Mouse (Mus musculus) adrenal gland, adult 18-20 months (tissue): ENCODE data around the gene Zfp128. TPM values are rescaled to one million over a fixed set of nuclear protein-coding genes. Genes with fewer than 3 reads are reported as not detected.
"Not testable (repeated sequence)": the region's sequence is repeated elsewhere in the genome, so short reads cannot be mapped to it uniquely, and the experiment has no call there.

Experiments used
- DNase-seq, 2 experiments: peaks; one replicate each; pipeline ENCODE4 v3.0.0; 2021 to 2022; ENCODE audit warnings: low spot score in 2 of 2
- long read RNA-seq, 2 experiments: library from polyadenylated mRNA; stranded (forward); transcript quantifications; one replicate each; pipeline ENCODE4 v2.0.0; 2021
- total RNA-seq, 2 experiments: library from RNA; stranded (reverse); gene quantifications; 1 replicate in 1 of 2; 2 replicates in 1 of 2; pipeline ENCODE4 v1.2.3; 2021

The Zfp128 gene
- 1 to 10 TPM; 3.0 to 4.0 TPM for total RNA-seq
- long read RNA-seq, experiment 1, partial matches to known transcripts, result 0 of 1 reads
- long read RNA-seq, experiment 1, other reads (novel, unspliced or antisense), result 0 of 1 reads
- long read RNA-seq, experiment 2, partial matches to known transcripts, result 0 of 2 reads
- long read RNA-seq, experiment 2, other reads (novel, unspliced or antisense), result 0 of 2 reads

GRCm38 (mm10) chr7:12880911-12881660 is at the start of gene Zfp128:
Gene Zfp128 (plus strand): TSS chr7:12881177.
- peak; percentile 85 to 86 for DNase-seq

DNA sequence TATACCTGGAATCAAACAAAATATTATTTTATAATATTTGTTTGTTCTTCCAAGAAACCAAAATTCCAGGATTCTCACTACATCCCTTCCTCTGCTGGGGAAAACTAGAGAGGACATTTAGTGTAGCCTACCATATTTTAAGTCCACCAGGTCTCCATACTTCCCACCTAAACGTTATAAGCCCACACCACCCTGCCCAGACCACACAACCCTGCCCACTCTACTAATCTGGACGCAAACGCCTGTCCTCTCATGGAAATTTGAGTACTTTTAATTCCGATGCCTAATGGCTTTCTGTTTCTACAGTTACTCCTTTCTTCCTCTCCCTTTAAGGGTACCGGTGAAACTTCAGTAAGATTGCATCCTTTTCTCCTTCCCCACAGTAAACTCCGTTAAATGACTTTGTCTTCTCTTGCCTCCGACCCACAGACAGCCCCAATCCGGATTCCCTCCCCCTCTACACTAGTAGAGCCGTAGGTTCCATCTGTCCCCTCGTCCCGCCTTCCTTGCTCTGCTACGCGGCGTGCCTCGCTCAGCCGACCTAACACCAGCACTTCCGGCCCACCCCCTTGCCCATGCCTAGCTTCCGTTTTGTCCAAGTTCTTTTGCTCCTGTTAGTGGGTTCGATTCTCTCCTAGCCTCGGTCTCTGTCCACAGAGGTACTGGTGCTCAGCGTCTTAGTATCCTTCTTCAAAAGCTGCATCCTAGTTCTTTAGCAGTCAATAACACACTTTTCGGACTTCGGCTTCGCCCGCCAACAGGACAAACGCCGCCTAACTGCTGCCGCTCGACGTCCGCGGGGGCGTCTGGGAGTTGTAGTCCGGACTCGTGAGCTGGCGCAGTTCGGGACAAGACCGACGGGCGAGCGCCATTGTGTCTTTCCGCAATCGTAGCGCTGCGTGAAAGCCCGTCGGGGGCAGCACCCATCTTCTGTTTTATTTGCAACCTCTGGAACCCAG is 46.5 kb upstream of the Zfp128 start, which contains the start of gene Zfp110:
Zfp110 (plus strand) TSS at position 600 of the 959 bp plus-strand sequence.
- peak; percentile 85 to 86 for DNase-seq

- DNase-seq, result peak in 1 of 2 experiments; percentile 22
These were observed 45.7 kb upstream of the Zfp128 start for GRCm38 (mm10) chr7:12835193-12835671.

GRCm38 (mm10) chr7:12835779-12836178 is 45.2 kb upstream of the Zfp128 start:
- DNase-seq, result no peak

DNA sequence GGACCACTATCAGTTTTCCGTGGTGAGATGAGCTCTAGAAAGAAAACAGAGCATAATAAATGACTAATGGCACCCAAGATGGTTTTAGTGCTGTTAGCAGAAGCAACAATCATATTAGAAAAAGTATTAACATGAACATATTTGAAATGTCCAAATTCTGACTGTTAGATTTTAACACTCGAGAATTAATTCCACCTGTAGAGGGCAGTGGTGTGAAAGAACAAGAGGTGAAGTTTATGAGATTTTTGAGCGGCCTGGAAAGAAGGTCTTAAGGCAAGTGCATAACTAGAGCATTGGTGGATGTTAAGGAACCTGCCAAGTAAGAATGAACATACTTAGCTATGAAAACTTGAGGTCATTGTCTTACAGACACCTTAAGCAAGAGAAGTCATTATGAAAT is 6.7 kb upstream of the Zfp128 start:
- DNase-seq, result peak in 1 of 2 experiments; percentile 10

- no peak for DNase-seq
These were observed 941 bp upstream of the Zfp128 start for GRCm38 (mm10) chr7:12880036-12880435.

GRCm38 (mm10) chr7:12880497-12880896 is 480 bp upstream of the Zfp128 start:
- not testable (repeated sequence) for DNase-seq

DNA sequence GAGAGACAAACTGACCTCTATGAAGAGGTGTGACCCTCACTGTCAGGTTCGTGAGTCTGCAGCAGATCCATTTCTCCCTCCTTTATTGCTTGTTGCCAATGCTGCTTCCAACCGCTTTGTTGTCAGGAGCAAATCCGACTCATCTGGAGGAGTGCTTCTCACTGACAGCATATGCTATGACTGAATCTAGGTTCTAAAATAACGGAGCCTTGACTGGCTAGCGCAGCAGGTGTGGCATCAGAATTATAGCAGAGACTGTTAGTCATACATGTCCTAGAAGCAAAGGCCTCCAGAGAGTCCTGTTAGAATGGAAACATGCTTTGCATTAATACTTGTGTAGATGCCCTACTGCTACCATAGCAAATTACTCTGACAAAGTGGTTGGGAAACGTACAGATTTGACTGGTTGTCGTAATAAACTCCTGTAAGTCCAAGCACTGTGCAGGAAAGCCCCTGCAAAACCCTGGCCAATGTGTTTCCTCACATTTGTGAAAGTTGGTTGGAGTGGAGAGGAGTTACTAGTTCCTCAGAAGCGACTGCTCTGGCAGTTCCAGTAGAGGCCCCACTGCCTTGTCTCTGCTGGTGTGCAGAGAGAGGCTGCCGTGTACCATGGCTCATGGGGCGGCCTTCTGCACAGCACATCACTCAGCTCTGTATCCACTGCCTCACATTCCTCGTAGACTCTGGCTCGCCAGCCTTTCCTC is 5.7 kb downstream of the Zfp128 start:
- DNase-seq, result no peak

GRCm38 (mm10) chr7:12887585-12887984 is 6.6 kb downstream of the Zfp128 start:
- DNase-seq, result no peak

- no peak for DNase-seq
These were observed 10.0 kb downstream of the Zfp128 start for GRCm38 (mm10) chr7:12890928-12891327.

- no peak for DNase-seq
These were observed 10.4 kb downstream of the Zfp128 start for GRCm38 (mm10) chr7:12891334-12891733.

DNA sequence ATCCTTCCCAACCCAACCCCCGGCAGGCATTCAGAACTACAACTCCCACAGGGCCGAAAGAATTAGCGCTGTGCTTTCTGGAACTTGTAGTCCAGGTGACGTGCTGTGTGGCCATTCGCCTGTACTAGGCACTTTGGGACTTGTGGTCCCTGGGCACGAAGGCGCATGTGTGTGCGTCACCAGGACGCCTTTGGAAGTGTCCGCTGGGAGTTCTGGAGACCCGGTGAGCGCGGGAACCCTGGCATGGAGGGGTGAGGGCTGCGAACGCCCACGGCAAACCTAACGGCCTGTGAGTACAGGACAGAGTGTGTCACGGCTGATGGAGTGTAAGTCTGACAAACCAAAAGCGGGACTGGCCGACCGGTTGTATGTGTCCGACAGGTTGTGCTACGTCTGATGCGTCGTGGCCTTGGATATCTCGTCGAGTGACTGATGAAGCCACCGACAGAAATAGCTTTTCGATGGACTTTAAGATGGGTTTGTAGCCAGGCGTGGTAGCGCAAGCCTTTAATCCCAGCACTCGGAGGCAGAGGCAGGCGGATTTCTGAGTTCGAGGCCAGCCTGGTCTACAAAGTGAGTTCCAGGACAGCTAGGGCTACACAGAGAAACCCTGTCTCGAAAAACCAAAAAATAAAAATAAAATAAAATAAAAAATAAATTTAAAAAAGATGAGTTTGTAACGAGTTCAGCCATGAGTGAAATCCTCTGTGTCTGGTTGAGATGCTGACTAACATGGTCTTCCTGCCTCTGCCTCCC is 16.9 kb downstream of the Zfp128 start, which contains the start of gene Zscan22:
Zscan22 (plus strand) TSS at position 161 of the 756 bp plus-strand sequence.
- peak; percentile 78 to 79 for DNase-seq

- DNase-seq, result no peak
These were observed 20.5 kb downstream of the Zfp128 start for GRCm38 (mm10) chr7:12901517-12901916.

DNA sequence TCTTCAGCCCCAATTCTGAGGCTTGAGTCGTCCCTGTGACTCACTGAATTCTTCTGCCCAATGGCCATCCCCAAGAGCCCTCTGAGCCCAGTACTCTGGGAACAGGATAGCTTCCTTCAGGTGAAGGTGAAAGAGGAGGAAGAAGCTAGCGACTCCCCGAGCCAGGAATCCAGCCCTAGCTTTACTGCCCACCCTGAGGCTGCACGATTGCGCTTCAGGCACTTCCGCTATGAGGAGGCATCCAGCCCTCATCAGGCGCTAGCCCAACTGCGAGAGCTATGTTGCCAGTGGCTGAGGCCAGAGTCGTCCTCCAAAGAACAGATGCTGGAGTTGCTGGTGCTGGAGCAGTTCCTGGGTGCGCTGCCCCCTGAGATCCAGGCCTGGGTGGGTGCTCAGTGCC is 22.6 kb downstream of the Zfp128 start:
- DNase-seq, result no peak

GRCm38 (mm10) chr7:12905146-12905545 is 24.2 kb downstream of the Zfp128 start:
- no peak for DNase-seq

DNA sequence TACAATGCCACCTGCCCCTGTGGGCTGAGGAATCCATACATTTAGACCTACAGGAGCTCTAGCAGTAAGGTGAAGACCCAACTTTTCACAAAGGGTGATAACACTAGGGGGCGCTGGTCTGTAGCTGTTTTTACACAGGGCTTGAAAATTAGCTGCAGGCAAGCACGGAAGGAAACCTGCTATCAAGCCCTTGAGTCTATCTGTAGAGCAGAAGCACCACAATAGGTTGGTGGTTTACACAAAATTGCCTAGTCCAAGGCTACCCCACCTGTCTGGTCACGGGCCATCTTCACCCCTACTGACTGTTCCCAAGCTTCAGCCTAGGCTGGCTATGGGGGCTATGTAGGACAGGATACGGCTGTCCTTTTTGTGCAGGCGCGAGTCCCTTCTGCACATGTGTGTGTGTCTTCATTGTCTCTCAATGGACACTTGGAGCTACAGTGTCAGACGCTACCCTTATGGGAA is 28.6 kb downstream of the Zfp128 start:
- DNase-seq, result peak; percentile 72 to 74

DNA sequence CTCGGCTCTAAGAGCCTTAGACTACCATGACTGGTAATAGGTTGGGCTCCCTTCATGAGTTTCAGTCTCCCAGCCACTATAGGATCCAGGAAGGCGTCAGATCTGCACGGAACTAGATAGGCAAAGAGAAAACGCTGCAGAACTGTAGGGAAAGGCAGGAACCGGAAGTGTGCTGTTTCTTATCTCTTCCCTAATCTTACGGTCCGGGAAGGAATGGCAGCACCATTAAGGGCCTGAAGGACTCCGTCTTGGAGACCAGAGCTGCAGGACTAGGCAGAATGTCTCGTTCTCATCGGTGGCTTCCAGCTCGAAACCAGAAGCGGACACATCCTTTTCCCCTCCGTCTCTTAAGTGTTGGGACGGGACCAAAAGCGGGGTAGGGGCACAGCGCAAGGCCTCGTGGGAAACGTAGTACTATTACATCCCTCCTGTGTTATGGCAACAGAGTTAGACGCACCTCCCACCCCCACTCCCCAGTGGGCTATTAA is 29.2 kb downstream of the Zfp128 start:
- peak; percentile 50 to 57 for DNase-seq

- no peak for DNase-seq
These were observed 32.6 kb downstream of the Zfp128 start for GRCm38 (mm10) chr7:12913556-12913955.

DNA sequence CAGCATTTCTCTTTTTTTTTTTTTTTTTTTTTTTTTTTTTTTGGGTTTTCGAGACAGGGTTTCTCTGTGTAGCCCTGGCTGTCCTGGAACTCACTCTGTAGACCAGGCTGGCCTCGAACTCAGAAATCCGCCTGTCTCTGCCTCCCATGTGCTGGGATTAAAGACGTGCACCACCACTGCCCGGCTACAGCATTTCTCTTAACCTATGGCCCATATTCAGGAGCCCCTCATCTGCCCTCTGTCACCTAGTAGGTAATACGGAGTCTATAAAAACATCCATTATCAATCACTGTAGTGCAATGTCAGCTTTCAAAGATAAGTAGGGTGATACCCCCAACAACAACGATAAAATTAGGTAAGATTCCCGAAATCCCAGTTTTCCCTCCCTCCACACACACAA is 39.5 kb downstream of the Zfp128 start:
- DNase-seq, result not testable (repeated sequence)
